Mouse (Mus musculus) megakaryocyte progenitor cell, adult 5-6 weeks (primary cell): Measurements from ENCODE around the gene Trim7. TPM values are rescaled to one million over a fixed set of nuclear protein-coding genes. Genes with fewer than 3 reads are reported as not detected.
"Not testable (repeated sequence)": the region's sequence is repeated elsewhere in the genome, so short reads cannot be mapped to it uniquely, and the experiment has no call there.

ENCODE experiments used
- ATAC-seq: replicated peaks from 2 replicates; pipeline ENCODE4 v1.8.0; 2016; ENCODE audit warnings: mild to moderate bottlenecking, moderate TSS enrichment, inconsistent platforms; ENCODE audit not compliant: poor library complexity
- total RNA-seq, 2 experiments: library from RNA; stranded (forward) in 1 of 2; stranded (reverse) in 1 of 2; fragments of 157-497, 149-512 nt in 1 of 2; fragments of 200-1000 nt in 1 of 2; gene quantifications; 2 replicates each; pipeline versions ENCODE4 v1.2.3 to v1.2.4; 2015 to 2017

The Trim7 gene
- 0.12 and 0.32 TPM in 2 replicates for total RNA-seq (2015)
- 0.51 and 3.5 TPM in 2 replicates for total RNA-seq (2017)

DNA sequence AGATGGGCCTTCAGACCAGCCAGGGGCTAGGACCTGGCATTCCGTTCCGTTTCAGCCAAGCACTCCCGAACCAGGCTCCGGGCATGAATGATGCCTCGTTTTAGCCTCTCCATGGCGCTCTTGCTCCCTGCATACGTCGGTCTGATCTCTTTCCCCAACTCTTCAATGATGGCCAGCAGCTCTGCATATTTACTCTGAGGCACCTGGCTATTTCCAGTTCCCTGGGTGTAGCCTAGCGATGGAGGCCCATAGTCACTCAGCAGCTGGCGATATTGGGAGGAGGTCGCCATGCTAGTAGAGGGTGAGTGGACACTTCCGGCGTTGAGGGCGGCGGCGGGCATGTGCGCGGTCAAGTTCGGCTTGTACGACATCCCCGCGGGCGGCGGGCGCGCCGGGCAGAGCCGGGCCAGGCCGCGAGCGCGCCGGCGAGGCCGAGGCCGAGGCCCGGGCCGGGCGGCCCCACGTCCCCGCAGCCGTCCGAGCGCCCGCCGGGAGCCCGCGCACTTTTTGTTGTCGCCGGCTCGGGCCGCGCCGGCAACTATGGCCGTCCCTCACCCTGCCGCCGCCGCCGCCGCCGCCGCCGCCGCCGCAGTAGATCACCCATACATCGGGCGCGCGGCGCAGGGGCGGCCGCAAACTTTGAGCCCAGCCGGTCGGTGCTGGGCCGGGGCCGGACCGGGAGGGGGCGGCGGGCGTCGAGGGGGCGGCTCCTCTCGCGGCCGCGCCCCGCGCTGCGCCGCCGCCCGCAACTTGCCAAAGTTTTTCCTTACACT lies at the start of gene Trim7, which contains the start of gene Gm12184:
Gene Trim7, plus strand, starts transcription at position 162 of the 773 bp plus-strand sequence.
Gene Gm12184, minus strand, starts transcription at position 677 of the 773 bp plus-strand sequence.
- peak; percentile 29 for ATAC-seq

DNA sequence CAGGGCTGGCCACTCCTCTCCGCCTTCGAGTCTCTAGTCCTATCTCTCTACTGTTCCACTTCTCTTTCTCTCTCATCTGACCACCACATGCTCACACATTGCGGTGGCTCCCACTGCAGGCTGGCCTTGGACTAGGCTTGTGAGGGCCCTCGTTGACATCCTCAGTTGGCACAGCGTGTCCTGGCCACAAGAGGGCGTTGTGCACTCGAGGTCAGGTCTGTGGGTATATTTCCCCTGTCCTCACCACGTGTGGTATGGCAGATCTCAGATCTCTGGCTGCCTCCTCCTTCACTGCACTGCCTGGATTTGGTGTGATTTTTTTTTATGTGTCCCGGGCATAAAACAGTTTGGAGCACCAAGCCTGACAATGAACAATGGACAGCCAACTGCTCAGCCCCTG lies 49.3 kb upstream of the Trim7 start:
- ATAC-seq, result peak; percentile 65

DNA sequence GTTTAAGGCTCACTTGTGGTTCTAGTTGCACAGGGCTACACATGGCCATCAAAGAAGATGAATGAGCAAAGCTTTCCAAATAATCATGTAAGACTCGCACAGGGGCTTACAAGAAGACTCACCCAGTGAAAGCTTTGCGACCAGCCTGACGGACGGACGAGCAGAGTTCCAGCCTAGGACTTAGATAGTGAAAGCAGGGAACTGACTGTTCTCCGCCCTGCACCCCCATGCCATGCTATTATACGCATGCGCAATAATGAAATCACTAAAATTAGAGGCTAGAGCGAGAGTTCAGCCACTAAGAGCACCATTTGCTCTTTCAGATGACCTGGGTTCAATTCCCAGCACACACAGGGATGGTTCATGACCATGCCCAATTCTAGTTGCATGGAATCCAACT lies 48.6 kb upstream of the Trim7 start:
- ATAC-seq, result no peak

DNA sequence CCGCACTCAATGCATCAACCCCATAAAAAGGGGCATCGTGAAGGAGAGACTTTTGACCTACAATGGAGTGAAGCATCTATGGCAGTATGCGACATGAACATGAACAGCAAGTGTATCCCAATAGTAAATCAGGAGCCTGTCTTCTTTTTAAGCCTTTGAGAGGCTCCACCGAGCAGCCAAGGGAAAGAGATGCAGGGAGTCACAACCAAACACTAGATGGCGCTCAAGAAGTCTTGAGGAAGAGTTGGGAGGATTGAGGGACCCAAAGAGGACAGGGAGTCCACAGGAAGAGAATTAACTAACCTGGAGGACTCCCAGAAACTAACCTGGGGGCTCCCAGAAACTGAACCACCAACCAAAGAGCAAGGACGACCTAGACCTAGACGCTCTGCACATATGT lies 46.5 kb upstream of the Trim7 start:
- peak; percentile 72 for ATAC-seq

DNA sequence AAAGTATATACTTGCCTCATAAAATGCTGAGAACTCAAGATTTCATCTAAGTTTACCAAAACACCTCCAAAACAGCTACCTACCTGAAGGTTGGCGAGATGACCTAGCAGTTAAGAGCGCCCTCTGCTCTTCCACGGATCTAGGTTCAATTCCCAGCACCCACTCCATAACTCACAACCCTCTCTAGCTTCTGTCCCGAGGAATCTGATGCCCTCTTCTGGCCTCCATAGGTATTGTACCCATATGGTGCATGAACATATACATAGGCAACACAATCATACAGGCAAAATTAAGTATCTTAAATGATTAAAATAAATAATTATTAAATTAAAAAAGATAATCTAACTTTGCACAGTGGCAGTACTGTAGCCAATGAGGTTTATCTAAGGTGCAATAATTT lies 43.7 kb upstream of the Trim7 start:
- ATAC-seq, result peak; percentile 53

DNA sequence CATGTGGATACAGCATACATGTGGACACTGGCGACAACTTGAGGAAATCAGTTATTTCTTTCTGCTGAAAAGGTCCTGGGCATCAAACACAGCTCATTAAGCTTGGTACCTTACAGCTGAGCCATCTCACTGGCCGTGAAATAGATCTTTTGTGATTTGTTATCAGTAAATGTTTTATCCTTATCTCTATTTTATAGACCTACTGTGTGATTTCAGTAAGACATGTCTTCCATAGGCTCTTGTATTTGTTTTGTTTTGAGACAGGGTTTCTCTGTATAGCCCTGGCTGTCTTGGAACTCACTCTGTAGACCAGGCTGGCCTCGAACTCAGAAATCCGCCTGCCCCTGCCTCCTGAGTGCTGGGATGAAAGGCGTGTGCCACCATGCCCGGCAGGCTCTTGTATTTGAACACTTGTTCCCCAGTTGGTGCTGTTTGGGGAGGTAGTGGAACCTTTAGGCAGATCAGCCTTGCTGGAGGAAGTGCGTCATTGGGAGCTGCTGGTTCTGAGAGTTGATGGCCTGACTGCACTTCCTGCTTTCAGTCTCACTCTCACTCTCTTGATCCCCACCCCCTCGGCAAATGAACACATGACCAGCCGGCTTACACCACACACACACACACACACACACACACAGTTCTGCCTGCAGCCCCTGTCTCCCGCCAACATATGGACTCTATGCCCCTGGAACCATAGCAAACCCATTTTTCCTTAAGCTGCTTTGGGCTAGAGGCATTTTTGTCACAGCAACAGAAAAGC lies 38.3 kb upstream of the Trim7 start:
- peak; percentile 92 for ATAC-seq

DNA sequence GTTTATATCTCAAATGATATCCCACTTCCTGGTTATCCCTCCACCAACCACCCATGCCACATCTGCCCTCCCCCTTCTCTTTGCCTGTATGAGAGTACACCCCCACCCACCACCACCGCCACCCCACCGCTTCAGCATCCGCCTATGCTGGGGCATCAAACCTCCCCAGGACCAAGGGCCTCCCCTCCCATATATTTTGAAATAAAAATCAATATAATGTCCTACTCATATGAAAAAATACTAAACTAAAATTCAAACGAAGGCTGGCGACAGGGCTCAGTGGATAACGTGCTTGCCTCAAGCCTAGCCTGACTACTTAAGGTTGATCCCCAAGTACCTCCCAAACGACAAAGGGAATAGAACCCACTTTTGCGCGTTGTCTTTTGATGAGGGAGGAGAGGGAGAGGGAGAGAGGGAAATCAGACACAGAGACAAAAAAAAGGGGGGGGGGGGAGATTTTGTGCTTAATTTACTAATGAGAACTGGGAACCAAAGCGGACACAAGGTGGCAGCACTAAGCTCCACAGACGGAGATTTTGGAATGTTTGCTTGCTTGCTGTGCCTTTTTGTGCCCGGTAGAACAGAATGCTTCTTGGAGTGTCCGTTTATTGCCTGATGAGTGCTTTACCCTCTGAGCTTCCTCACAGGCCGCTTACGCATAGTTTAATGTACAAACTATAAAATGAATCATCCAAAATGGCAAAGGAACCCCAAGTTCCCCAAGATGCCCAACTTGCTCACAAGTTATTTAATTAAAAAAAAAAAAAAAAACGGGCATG lies 37.4 kb upstream of the Trim7 start:
- ATAC-seq, result peak; percentile 61

DNA sequence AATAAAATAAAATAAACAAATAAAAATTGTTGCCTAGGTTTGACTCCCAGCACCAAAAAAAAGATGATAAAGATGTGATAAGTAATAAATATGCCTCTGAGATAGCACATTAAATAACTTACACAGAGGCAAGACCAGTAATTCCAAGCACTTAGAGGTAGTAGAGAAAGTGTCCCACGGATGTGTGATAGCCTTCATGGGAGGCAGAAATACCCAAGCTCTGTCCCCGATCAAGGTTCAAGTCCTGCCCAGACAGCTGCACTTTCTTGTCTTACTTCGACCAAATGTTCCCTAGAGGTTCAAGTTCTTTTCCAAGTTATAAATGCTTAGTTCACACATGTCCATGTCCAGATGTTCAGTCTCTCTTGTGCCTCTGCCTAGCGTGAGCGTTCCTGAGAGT lies 36.7 kb upstream of the Trim7 start:
- ATAC-seq, result no peak

DNA sequence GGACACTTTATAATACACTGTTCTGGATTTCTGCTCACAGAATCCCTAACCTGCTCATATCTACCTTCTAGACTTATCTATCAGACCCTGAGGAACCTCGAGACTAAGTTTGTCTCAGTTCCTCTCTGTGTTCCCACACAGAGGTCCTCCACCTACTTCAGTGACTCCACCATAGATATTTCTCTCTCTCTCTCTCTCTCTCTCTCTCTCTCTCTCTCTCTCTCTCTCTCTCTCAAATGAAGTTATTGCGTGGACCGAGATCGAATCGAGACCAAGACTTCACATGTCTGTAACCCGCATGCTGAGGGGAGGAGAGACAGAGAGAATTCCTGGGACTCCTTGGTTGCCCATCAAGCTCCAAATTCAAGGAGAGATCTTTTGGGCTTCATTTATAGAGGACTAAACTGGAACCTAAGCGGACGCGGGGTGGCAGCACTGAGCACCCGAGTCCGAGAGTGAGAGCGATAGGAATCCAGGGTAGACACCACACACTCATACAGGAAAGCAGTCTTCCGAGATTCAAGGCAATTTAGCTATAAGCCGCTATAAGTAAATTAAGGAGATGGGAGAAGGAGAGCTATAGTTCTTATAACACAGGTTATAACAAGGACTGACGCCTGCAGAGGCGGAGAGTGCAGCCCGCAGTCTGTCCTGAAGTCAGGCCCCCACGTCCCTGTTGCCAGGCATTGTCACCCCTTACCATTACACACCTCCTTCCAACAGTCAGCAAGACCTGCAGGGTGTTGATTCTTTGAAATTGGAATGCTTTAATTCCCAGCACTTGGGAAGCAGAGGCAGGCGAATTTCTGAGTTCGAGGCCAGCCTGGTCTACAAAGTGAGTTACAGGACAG lies 35.7 kb upstream of the Trim7 start:
- peak; percentile 76 for ATAC-seq

DNA sequence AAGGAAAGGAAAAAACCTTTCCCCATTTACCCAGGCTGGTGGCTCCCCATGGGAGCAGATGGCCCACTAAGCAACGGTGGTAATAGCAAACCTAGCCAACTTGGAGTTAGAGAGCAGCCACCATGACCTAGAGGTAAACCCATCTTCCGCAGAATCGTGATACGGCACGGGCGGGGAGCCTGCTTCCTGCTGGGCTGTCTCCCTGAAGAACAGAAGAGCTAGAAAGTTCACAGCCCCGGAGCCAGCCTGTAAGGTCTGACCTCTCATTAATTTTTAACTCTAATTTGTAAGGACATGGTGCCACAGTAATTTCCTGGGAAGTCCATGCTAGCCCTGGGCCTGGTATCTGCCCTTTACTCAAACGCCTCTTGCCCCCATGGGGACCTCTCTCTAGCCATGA lies 35.0 kb upstream of the Trim7 start:
- ATAC-seq, result no peak

DNA sequence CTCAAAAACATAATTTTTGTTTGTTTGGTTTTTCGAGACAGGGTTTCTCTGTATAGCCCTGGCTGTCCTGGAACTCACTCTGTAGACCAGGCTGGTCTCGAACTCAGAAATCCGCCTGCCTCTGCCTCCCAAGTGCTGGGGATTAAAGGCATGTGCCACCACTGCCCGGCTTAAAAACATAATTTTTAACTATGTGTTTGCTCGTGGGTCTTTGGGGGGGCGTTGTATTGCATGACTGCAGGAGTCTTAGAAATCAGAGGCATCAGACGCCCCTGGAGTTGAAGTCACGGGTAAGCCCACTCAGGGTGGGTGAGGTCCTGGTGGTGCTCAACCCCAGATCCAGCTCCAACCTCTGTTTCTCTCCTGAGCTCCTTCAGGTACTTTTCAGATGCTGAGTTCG lies 34.0 kb upstream of the Trim7 start:
- not testable (repeated sequence) for ATAC-seq

DNA sequence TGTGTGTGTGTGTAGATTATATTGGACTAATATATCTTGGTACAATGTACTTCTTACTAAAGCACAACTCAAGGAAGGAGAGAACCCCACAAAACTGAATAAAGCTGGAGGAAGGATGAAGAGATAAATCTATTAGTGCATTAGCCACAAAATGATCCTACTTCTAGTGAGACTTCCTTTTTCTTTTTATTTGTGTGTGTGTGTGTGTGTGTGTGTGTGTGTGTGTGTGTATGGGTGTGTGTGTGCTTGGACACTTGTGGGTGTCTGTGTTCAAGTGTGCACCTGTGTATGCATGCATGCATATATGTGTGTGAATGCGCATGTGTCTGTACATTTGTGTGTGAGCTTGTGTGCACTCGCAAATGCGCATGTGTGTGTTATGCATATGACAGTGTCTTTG lies 32.8 kb upstream of the Trim7 start:
- ATAC-seq, result no peak

DNA sequence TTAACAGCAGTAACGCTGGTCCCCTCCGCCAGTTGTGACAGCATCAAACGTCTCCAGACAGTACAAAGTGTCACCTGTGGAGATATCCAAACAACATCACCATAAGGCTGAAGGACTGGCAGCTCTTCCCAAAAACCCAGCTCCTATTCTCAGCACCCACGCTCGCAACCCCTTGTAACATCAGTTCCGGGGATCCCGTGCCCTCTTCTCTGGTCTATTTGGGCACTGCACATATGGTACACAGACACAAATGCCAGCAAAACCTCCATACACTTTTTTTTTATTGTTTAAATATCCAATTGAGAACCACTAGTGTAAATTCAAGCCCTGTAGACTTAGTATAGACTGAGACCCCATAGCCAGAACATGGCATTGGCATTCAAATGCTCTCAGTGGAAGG lies 30.7 kb upstream of the Trim7 start:
- no peak for ATAC-seq

DNA sequence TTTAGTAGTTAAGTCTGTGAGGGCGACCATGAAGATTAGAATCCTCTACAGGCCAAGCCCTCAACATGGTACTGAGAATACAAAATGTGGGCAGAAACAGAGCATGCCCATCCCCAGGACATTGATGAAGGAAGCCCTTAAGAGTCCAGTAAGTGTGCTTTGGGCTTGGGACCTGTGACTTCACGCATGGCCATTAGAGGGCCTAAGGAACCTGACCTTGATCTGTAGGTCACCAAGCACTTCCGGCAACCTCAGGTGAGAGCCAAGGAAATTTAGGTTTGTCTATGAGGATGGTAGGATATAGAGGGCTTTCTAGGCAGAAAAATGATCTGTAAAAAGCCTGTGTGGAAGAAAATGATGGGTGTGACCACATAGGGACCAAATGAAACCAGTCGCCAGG lies 29.6 kb upstream of the Trim7 start:
- ATAC-seq, result no peak

DNA sequence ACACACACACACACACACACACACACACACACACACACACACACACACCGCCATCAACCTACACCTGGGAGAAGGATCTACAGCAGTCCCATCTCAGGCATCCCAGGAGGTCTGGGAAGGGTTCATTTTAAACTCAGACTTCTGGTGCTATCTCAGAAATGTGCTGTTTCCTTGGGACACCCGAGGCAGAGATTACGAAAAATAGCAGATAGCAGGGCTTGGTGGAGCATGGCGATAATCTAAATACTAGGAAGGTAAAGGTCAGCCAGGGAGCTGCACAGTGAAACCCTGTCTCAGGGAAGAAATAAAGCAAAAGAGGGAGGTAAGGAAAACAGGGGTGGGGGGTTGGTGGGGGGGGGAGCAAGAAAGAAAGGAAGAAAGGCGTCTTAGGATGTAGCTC lies 28.7 kb upstream of the Trim7 start:
- no peak for ATAC-seq

DNA sequence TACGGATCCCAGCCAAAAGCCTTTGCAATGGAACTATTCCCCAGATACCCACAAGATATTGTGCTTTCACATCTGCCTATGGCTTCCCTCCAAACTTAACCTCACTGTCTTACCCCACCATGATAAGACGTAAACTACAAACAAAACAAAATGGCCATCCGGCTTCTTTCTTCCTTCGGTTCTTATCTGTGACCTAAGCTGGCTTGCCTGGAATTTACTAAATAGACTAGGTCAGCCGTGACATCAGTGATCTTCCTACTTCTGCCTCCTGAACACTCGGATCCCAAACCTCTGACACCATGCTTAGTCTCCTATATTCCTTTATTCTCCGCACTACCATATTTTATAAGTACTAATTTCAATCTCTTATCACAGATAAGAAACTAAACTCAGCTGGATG lies 27.6 kb upstream of the Trim7 start:
- ATAC-seq, result no peak

DNA sequence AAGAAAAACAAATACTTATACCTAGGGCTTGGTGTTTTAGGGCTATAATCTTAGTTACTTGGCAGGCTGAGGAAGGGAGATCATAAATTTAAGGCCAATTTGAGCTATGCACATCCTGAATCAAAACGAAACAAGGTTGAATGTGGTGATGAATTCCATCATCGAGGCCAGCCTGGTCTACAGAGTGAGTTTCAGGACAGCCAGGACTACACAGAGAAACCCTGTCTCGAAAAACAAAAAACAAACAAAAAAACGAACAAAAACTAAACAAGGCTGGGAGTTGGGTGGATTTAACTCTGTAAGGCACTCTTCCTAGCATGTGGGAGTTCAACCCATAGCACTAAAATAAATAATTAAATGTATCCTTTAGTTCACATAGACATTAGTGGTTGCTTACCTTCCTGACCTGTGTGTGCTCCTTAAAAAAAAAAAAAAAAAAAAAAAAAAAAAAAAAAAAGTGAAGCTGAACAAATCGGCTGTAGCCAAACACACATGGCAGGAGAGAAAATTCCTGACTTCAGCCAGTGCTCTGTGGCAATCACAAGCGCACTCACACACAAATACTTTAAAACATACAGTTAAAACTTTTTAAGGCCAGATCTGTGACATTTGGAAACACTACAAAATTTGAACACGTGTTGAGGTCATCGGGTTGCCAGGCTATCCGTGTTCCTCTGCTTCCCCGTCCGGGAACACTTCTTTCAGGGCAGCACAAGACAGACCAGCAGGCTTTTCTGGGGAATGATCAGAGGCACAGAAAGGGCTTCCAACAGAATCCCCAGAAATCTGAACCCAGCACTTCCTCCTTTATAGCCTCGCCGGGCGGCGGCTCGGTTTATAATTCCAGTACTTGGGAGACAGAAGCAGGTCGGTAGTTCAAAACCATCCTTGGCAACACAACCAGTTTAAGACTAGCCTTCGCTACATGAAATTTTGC lies 26.7 kb upstream of the Trim7 start:
- ATAC-seq, result peak; percentile 1; the same call in 1 of the 2 replicates

DNA sequence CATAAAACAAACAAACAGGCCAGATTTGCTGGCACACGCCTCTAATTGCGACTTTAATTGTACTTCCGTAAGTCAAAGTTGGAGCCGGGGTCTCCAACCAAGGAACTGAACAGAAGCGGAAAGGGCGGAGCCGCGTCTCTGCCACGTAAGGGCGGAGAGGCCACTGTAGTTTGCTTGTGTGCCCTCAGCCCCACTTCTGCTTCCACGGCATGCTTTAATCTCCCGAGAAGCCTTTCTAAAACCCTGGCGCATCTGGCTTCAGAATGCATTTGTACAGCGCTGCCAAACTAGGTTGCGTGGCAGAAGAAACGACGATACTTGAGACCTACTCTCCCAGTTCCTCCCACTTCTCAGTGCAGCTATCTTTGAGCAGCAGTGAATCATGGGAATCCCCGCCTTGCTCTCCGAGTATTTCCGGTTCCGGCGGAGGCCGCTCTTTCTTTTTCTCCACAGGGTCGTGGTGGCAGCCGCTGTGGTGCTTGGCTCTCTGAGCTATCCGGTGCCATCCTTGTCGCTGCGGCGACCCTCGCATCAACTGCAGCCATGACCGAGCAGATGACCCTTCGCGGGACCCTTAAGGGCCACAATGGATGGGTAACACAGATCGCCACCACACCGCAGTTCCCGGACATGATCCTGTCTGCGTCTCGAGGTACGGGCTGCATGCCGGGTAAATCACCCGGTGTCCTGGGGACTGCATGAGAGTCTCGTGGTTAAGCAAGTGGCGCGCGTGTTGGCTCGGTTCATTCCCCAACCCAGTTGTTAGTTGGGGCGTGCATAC lies 25.8 kb upstream of the Trim7 start, which contains the start of gene Rack1:
Gene Rack1, plus strand, starts transcription at position 412 of the 781 bp plus-strand sequence.
- ATAC-seq, result peak; percentile 83
